Mouse (Mus musculus) kidney, embryonic 16.5 days (tissue): Measurements from ENCODE around the gene Tmem210. TPM values are rescaled to one million over a fixed set of nuclear protein-coding genes. Genes with fewer than 3 reads are reported as not detected.

ENCODE experiments used
- ATAC-seq: fragments of 200-750 bp; cut with Nextera tagmentation; 2 replicates; pipeline ENCODE4 v1.8.0; 2017; ENCODE audit warnings: moderate TSS enrichment; ENCODE audit not compliant: low FRiP score, low TSS enrichment
- H3K27ac ChIP-seq: fragments of 300-500 bp; sonication (generic); 2 replicates; pipeline ENCODE4 v1.5.1; 2014; ENCODE audit warnings: low read length
- H3K27me3 ChIP-seq: fragments of 300-500 bp; sonication (generic); 2 replicates; pipeline ENCODE4 v1.6.1; 2014; ENCODE audit warnings: low read length, control low read depth, mixed read lengths; ENCODE audit not compliant: insufficient read depth
- H3K36me3 ChIP-seq: fragments of 300-500 bp; sonication (generic); 2 replicates; pipeline ENCODE4 v1.6.1; 2014; ENCODE audit warnings: low read length, control low read depth, mixed read lengths; ENCODE audit not compliant: insufficient read depth
- H3K4me1 ChIP-seq: fragments of 300-500 bp; sonication (generic); 2 replicates; pipeline ENCODE4 v1.6.1; 2014; ENCODE audit warnings: low read length, control low read depth, mixed read lengths; ENCODE audit not compliant: insufficient read depth
- H3K4me2 ChIP-seq: fragments of 300-500 bp; sonication (generic); replicated peaks from 2 replicates; pipeline ENCODE4 v1.6.1; 2014; ENCODE audit warnings: low read depth, low read length
- H3K4me3 ChIP-seq: fragments of 300-500 bp; sonication (generic); 2 replicates; pipeline ENCODE4 v1.5.1; 2014; ENCODE audit warnings: mild to moderate bottlenecking, low read length
- H3K9ac ChIP-seq: fragments of 300-500 bp; sonication (generic); replicated peaks from 2 replicates; pipeline ENCODE4 v1.6.1; 2014; ENCODE audit warnings: low read length
- H3K9me3 ChIP-seq: fragments of 300-500 bp; sonication (generic); 2 replicates; pipeline ENCODE4 v1.6.1; 2016; ENCODE audit warnings: low read length, control low read depth
- WGBS: fragments of 180-500 bp; shearing (Covaris S2); extraction: QIAGEN DNeasy Blood & Tissue Kit; methylation state at CpG from one replicate; pipeline ENCODE4 v1.1.7; 2014; 5-methylcytosine and 5-hydroxymethylcytosine counted together
- polyA plus RNA-seq: library from polyadenylated mRNA; unstranded; fragments of >200 nt; fragmentation: Nextera tagmentation; extraction: Ambion mirVana; gene quantifications from 2 replicates; pipeline ENCODE4 v1.2.1, GENCODE M21; 2015

The Tmem210 gene
- not detected in 2 replicates for polyA plus RNA-seq

DNA sequence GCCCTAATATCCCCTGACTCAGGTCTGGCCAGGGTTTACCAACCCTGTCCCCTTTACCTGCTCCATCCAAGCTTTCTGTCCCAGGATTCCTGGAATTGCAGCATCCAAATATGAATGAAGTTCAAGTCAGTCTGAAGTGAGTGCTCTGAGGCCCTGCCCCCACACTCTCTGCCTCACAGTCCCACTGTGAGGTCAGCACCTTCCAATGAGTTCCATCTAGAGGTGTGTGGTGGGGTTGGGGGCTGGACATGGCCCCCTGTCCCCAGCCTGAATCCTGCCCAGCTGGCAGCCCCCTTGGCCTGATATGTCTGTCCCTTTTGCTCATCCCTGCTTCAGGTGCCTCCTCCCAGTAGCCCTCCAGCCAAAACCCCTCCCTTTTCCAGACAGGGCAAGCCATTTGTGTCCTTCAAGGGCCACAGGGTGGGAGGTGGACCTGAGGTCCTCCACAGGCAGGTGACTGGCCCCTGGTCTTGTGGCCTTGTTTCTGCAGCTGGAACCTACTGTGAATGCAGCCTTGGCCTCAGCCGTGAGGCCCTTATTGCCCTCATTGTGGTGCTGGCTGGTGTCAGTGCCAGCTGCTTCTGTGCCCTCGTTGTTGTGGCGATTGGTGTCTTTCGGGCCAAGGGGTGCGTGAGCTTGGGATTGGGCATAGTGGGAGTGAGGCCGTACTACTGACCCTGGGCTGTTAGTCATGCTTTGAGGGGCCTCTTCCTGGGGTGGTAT lies at the start of gene Tmem210:
Gene Tmem210 (plus strand): TSS at position 219 of the 723 bp plus-strand sequence.
- H3K4me2 ChIP-seq: no peak within 1 kb of the TSS
- H3K36me3 ChIP-seq: peaks cover 25% of the 10 kb centered on the region
- H3K27me3 ChIP-seq: peaks cover 53% of the 10 kb centered on the region
- peak within 1 kb of the TSS; percentile 63; the same call in 1 of the 2 replicates for H3K27ac ChIP-seq
- H3K9ac ChIP-seq: no peak within 1 kb of the TSS
- 84% methylated on average over 6 of the region's 6 CpGs for WGBS
- H3K9me3 ChIP-seq: no peaks in the 10 kb centered on the region
- H3K4me3 ChIP-seq: no peak within 1 kb of the TSS
- no peak for ATAC-seq
- H3K4me1 ChIP-seq: peaks cover 24% of the 10 kb centered on the region

DNA sequence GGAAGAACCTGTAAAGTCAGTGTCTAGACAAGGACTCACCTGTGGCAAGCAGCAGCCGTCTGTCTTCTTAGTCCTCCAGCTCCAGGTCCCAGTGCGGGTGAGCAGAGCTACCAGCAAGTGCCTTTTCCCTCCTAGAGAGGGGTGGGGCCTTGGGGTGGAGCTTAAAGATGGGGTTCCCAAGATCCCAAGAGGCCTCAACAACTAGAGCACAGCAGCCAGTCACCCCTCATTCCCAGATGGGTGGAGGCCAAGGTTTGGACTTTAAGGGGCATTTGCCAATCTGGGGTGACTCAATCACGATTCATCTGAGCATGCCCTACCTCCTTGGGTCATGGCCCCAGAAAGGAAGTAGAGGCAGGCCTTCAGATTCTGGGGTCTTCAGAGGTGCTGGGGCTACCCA lies 48.2 kb upstream of the Tmem210 start:
- H3K27me3 ChIP-seq: peaks cover 20% of the 10 kb centered on the region
- H3K9me3 ChIP-seq: no peaks in the 10 kb centered on the region
- WGBS: 86% methylated on average over 3 of the region's 3 CpGs

DNA sequence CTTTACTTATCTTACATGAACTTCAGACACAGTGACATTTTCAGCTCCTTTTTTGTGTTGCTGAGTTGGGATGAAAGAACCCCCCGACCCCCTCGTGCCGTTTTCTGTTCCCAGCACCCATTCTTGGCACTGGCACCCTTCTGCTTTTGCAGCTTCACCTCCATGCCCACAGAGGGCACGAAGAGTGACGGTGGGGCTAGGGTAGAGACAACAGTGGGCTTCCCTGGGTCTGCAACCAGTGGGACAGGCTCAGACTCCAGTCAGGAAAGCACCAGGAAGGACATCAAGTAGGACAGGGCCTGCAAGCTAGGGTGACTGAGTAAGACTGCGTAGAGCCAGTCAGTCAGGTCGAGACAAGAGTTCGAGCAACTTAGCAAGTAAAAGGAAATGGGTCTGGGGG lies 47.6 kb upstream of the Tmem210 start:
- WGBS: 51% methylated on average over 8 of the region's 8 CpGs
- peaks cover 26% of the 10 kb centered on the region for H3K4me1 ChIP-seq
- peak overlapping the region; percentile 97 for H3K4me2 ChIP-seq
- H3K9me3 ChIP-seq: no peaks in the 10 kb centered on the region
- H3K27me3 ChIP-seq: peaks cover 20% of the 10 kb centered on the region
- 0 out of 2 replicates have a peak, but pooled peaks cover under 1% of the 10 kb centered on the region for H3K36me3 ChIP-seq
- H3K4me3 ChIP-seq: peak overlapping the region; percentile 63
- peak overlapping the region; percentile 56 for H3K27ac ChIP-seq
- H3K9ac ChIP-seq: peak overlapping the region; percentile 55
- peak; percentile 12 for ATAC-seq

More for the DNA sequence above, 48.2 kb upstream of the Tmem210 start:
- no peak for ATAC-seq
- Histone ChIP-seq H3K4me3 (no peak overlapping the region), H3K9ac (no peak overlapping the region), H3K36me3 (no peaks in the 10 kb centered on the region), H3K4me2 (no peak overlapping the region), H3K27ac (no peak overlapping the region), H3K4me1 (peaks cover 26% of the 10 kb centered on the region)

DNA sequence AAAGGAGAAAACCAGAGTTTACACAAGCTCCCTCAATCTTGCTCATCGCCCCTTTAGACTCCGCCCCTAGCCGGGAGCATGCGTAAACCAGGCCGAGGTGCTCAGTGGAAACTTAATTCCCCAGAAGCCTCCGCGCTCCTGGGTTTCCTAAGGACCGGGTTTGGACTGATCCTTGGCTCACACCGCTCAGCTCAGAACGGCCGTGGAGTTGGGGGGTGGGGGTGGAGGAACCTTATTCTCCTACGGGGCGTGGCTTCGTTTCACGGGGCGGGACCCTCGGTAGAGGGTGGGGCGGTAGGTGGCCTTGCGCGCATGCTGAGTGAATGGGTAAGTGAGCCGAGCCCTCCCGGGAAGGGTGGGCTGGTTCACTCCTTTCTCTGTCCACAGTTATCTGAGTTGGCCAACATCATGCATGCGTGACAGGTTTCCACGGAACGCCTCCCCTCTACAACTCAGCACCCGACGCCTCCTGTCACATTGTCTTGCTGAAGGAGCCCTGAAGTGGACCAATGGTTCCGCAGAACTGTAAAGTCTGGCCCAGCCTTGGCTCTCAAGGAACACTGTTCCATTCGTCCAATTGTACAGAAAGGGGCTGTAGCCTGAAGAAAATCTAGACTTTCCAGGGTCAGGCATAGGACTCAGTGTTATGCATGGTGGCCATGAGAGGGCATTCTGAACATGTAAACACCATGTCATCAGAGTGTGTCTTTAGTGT lies 47.1 kb upstream of the Tmem210 start:
- peak; percentile 88 for ATAC-seq
- 1% methylated on average over 29 of the region's 29 CpGs for WGBS
- peak overlapping the region; percentile 55 for H3K9ac ChIP-seq
- no peaks in the 10 kb centered on the region for H3K9me3 ChIP-seq
- 0 out of 2 replicates have a peak, but pooled peaks cover 3% of the 10 kb centered on the region for H3K36me3 ChIP-seq
- H3K27ac ChIP-seq: peak overlapping the region; percentile 56
- peak overlapping the region; percentile 63 for H3K4me3 ChIP-seq
- peaks cover 26% of the 10 kb centered on the region for H3K4me1 ChIP-seq
- peak overlapping the region; percentile 97 for H3K4me2 ChIP-seq
- H3K27me3 ChIP-seq: peaks cover 20% of the 10 kb centered on the region

DNA sequence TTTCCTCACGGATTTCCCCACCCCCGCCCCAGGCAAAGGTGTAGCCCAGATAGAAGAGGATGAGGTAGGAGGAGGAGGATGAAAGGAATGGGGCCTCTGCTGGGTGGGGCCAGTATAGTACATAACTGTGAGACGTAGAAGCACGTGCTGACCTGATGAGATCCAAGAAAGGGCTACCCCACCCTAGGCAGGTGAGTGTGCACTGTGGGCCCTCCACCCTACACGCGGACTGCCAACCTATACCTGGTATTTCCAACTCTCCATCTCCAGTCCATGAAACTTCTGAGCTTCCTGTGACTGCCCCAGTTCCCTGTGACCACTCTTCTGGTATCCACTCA lies 46.5 kb upstream of the Tmem210 start:
- Histone ChIP-seq H3K9ac (peak overlapping the region; percentile 78; the same call in 1 of the 2 replicates), H3K27ac (0 out of 2 replicates have a peak overlapping the region, but pooled peaks have one; percentile 56), H3K4me3 (peak overlapping the region; percentile 63), H3K36me3 (0 out of 2 replicates have a peak, but pooled peaks cover 3% of the 10 kb centered on the region), H3K9me3 (no peaks in the 10 kb centered on the region), H3K4me1 (peaks cover 26% of the 10 kb centered on the region), H3K4me2 (peak overlapping the region; percentile 97), H3K27me3 (peaks cover 20% of the 10 kb centered on the region)
- 12% methylated on average over 6 of the region's 6 CpGs for WGBS
- no peak for ATAC-seq

DNA sequence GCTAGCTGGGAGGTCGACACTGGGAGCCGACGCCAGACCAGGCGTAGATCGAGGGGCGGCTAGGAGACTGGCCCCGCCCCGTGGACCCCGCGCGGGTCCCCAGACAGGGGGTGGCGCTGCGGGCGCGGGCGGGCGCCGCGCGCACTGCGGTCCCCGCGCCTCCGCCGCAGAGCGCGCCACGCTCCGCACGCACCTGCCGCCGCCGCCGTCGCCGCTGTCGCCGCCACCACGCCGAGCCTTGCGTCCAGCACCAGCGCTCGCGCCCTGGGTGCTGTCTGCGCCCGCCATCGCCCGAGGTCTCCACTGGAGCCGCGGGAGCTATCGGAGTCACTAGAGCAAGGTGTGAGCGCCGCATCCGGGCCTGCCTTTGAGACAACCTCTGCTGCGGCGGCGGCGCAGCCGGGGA lies 45.8 kb upstream of the Tmem210 start, which contains the start of the genes Rnf208 and Cysrt1:
Gene Rnf208 (plus strand): TSS at position 155 of the 406 bp plus-strand sequence.
Gene Cysrt1 (minus strand): TSS at position 352 of the 406 bp plus-strand sequence.
- peak within 1 kb of the TSS; percentile 63 for H3K4me3 ChIP-seq
- 0% methylated on average over 56 of the region's 59 CpGs for WGBS
- H3K9me3 ChIP-seq: no peaks in the 10 kb centered on the region
- no peak for ATAC-seq
- 0 out of 2 replicates have a peak, but pooled peaks cover 6% of the 10 kb centered on the region for H3K36me3 ChIP-seq
- H3K27ac ChIP-seq: peak within 1 kb of the TSS; percentile 56; the same call in 1 of the 2 replicates
- H3K4me2 ChIP-seq: peak within 1 kb of the TSS; percentile 97
- H3K4me1 ChIP-seq: peaks cover 26% of the 10 kb centered on the region
- peak within 1 kb of the TSS; percentile 78 for H3K9ac ChIP-seq
- peaks cover 20% of the 10 kb centered on the region for H3K27me3 ChIP-seq

DNA sequence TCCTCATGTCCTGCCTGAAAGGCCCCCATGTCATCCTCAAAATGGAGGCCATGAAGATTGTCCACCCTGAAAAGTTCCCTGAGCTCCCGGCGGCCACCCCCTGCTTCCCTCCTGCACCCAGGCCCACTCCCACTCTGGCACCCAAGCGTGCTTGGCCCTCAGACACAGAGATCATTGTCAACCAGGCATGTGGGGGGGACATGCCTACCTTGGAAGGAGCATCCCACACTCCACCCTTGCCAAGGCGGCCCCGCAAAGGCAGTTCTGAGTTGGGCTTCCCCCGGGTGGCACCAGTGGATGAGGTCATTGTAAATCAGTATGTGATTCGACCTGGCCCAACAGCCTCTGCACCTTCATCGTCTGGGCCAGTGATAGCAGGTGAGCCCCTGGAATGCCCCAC lies 44.6 kb upstream of the Tmem210 start:
- peaks cover 13% of the 10 kb centered on the region for H3K36me3 ChIP-seq
- no peak overlapping the region for H3K27ac ChIP-seq
- 82% methylated on average over 8 of the region's 8 CpGs for WGBS
- H3K4me2 ChIP-seq: no peak overlapping the region
- H3K4me3 ChIP-seq: no peak overlapping the region
- H3K27me3 ChIP-seq: peaks cover 20% of the 10 kb centered on the region
- no peak for ATAC-seq
- H3K9me3 ChIP-seq: no peaks in the 10 kb centered on the region
- no peak overlapping the region for H3K9ac ChIP-seq
- peaks cover 26% of the 10 kb centered on the region for H3K4me1 ChIP-seq

DNA sequence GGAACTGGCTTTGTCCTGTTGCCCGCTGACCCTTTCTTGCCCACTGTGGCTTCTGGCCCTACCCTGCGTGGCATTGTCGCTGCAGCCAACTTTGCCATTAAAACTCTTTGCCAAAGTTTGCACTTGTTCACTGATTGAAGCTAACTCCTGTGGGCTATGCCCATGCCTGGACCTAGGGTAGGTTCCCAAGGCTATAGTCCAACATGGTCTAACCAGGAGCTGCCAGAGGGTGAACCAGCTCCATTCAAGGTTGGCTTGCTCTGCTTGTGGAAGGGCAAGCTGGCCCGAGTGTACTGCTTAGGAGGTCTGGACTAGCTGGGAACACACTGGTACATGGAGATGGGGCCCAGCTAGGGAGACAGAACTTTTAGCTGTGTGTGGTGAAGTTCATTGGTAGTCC lies 43.8 kb upstream of the Tmem210 start:
- H3K27me3 ChIP-seq: peaks cover 20% of the 10 kb centered on the region
- no peak overlapping the region for H3K27ac ChIP-seq
- WGBS: 87% methylated on average over 4 of the region's 4 CpGs
- H3K9ac ChIP-seq: no peak overlapping the region
- ATAC-seq: no peak
- peaks cover 19% of the 10 kb centered on the region for H3K36me3 ChIP-seq
- H3K4me1 ChIP-seq: peaks cover 26% of the 10 kb centered on the region
- no peak overlapping the region for H3K4me3 ChIP-seq
- no peak overlapping the region for H3K4me2 ChIP-seq
- no peaks in the 10 kb centered on the region for H3K9me3 ChIP-seq

DNA sequence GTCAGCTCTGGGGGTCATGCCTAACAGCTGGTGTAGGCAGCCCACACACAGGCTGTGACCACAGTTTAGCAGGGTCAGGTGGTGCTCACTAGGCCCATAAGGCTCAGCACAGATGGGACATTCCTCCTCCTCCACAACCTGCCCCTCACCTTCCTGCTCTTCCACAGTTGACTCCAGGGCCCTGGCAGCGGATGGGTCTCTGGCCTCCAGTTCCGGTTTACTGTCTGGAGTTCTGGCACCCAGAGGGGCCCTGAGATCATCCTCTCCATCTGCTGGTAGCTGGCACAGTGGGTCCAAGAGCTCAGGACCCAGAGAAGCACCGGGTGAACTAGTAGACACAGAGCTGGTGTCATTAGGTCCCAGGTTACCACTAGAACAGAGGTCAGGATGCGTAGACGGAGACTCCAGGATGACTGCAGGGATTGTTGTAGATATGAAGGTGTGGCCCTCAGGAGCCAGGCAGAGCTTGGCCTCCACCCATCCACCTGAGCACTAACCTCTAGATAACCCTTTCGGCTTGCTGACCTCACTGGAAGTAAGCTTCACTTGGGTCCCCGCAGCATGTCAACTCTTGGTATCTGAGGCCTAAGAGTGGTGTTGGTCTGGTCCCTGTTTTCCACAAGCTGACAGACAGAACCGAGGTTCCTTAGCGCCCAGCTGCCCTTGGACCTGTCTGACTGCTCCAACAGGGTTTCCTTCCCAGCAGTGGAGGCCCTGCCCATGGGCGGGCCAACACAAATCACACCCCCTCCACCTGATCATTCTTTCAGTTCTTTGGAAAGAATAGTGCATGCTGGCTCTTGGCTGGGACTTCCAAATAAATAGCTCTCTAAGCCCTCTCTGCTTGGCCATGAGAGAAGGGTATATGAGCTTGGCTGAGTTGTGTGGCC lies 41.5 kb upstream of the Tmem210 start, which contains the start of gene AL732309.1:
Gene AL732309.1 (minus strand): TSS at position 681 of the 890 bp plus-strand sequence.
- Histone ChIP-seq H3K4me3 (no peak within 1 kb of the TSS), H3K36me3 (peaks cover 38% of the 10 kb centered on the region), H3K4me1 (peaks cover 15% of the 10 kb centered on the region), H3K27ac (no peak within 1 kb of the TSS), H3K27me3 (peaks cover 17% of the 10 kb centered on the region), H3K9ac (no peak within 1 kb of the TSS), H3K4me2 (no peak within 1 kb of the TSS), H3K9me3 (no peaks in the 10 kb centered on the region)
- ATAC-seq: no peak
- WGBS: 82% methylated on average over 10 of the region's 10 CpGs
